Mouse (Mus musculus) spleen, adult 2 months (tissue): ENCODE measurements around the gene Egfr.

Experiments used
- CTCF ChIP-seq: fragments of 200-500 bp; IDR thresholded peaks from 2 replicates; pipeline ENCODE4 v1.5.1; 2011; ENCODE audit warnings: mild to moderate bottlenecking, inconsistent platforms; ENCODE audit not compliant: insufficient read depth, insufficient read length, insufficient replicate concordance; ENCODE audit errors: extremely low read depth
- POLR2A ChIP-seq: fragments of 200-500 bp; IDR thresholded peaks from 2 replicates; pipeline ENCODE4 v1.6.1; 2011; ENCODE audit warnings: low read depth, low read length, inconsistent platforms

DNA sequence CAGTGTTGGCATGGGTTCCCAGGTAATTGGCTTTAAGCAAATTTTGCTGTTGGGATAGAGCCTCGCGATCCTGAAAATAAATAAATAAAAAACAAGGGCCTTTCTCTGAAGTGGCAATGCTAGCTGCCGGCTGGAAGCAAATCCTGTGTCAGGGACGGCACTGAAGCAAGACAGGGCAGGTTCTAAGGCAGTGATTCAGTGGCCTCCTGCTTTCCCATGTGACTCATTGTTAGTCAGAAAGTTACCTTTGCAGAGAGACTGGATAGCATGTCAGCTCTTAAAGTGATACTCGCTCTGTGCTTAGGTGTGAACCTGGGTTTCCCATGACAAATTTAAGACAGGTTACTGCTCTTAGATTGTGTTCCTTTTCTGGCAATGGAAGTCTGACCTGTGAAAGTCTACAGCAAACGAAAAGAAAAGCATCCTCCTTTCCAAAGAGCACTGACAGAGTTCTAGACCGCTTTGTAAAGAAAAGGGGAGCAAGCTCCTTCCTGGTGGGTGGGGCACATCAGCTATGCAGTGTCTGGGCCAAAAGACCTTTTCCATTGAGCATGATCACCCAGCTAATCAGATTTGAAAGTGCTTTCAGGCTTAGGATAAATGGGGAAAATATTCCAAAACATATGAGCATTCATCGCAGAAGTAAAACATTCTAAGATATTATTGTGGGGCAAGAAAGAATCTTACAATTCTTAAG is 78.7 kb downstream of the Egfr start:
- TF ChIP-seq CTCF = no peak
- TF ChIP-seq POLR2A = no peak
